Mouse (Mus musculus) lung, adult 2 months (tissue): Measurements from ENCODE around the gene Mrtfb. TPM values are rescaled to one million over a fixed set of nuclear protein-coding genes. Genes with fewer than 3 reads are reported as not detected.
A peak's percentile ranks its signal among the peaks of the same experiment; 100 is the strongest.

ENCODE experiments used
- DNase-seq: peaks from one replicate; pipeline ENCODE4 v3.0.0; 2022
- H3K4me1 ChIP-seq: fragments of 200-500 bp; 2 replicates; pipeline ENCODE4 v1.6.1; 2011; ENCODE audit warnings: low read length; ENCODE audit not compliant: control insufficient read depth, insufficient read depth
- H3K4me3 ChIP-seq: fragments of 200-500 bp; replicated peaks from 2 replicates; pipeline ENCODE3; 2011; ENCODE audit warnings: low read depth, mild to moderate bottlenecking, control low read depth, low read length; ENCODE audit errors: extremely low read depth
- CTCF ChIP-seq: fragments of 200-500 bp; IDR thresholded peaks from 2 replicates; pipeline ENCODE4 v1.5.1; 2011; ENCODE audit warnings: mild to moderate bottlenecking, low read length, control low read depth; ENCODE audit not compliant: insufficient read depth
- POLR2A ChIP-seq: fragments of 200-500 bp; IDR thresholded peaks from 2 replicates; pipeline ENCODE4 v1.6.1; 2011; ENCODE audit warnings: low read depth, mild to moderate bottlenecking, control low read depth, low read length, borderline replicate concordance; ENCODE audit errors: extremely low read depth
- WGBS: fragments of 180-500 bp; shearing (Covaris S2); methylation state at CpG from one replicate; pipeline ENCODE4 v1.1.7; 2018; 5-methylcytosine and 5-hydroxymethylcytosine counted together
- polyA plus RNA-seq: library from polyadenylated mRNA; depleted of rRNA; stranded (reverse); fragments of >200 nt; gene quantifications from 2 replicates; pipeline ENCODE4 v1.2.3, GENCODE M21; 2012

The Mrtfb gene
- polyA plus RNA-seq, 1 experiment: 15.8 TPM

GRCm38 (mm10) chr16:13409530-13410163 is 153.4 kb downstream of the Mrtfb start:
- DNase-seq: no peak
- WGBS: 53% methylated on average over 4 of the region's 4 CpGs
- no peaks in the 10 kb centered on the region; the same call in 1 of the 2 replicates for H3K4me1 ChIP-seq
- no peak overlapping the region for H3K4me3 ChIP-seq
- TF ChIP-seq POLR2A (no peak), CTCF (peak; percentile 31; the same call in 1 of the 2 replicates)

- 88% methylated on average over 2 of the region's 2 CpGs for WGBS
- DNase-seq: no peak
- TF ChIP-seq POLR2A (no peak), CTCF (0 out of 2 replicates have a peak, but pooled peaks have one; percentile 11)
- Histone ChIP-seq H3K4me1 (peaks cover 3% of the 10 kb centered on the region), H3K4me3 (no peak overlapping the region)
Observed at GRCm38 (mm10) chr16:13410760-13411159, 154.5 kb downstream of the Mrtfb start.

GRCm38 (mm10) chr16:13411531-13411930 is 155.2 kb downstream of the Mrtfb start:
- H3K4me3 ChIP-seq: no peak overlapping the region
- peaks cover 3% of the 10 kb centered on the region for H3K4me1 ChIP-seq
- DNase-seq: no peak
- 97% methylated on average over 4 of the region's 4 CpGs for WGBS
- no peak for TF ChIP-seq POLR2A
- peak; percentile 21; the same call in 1 of the 2 replicates for TF ChIP-seq CTCF

DNA sequence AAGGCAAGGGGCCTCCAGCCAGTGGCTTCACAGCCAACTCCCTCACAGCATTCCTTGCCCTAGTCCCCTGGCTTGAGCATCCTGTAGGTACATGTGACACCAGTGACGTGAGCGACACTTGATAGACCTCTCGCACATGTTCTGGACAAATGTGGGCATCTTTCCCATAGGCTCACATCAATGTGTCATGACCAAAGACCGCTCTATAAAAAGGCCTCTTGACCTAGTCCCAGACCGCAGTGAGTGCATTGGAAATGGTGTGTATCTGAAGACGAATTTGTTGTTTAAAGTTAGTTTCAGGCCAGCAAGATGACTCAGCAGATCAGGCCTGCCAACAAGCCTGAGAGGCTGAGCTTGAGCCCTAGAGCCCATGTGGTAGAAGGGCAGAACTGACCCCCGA is 158.3 kb downstream of the Mrtfb start:
- no peak overlapping the region for H3K4me3 ChIP-seq
- H3K4me1 ChIP-seq: peaks cover 3% of the 10 kb centered on the region
- no peak for DNase-seq
- TF ChIP-seq POLR2A (no peak), CTCF (no peak)
- WGBS: 66% methylated on average over 7 of the region's 7 CpGs

DNA sequence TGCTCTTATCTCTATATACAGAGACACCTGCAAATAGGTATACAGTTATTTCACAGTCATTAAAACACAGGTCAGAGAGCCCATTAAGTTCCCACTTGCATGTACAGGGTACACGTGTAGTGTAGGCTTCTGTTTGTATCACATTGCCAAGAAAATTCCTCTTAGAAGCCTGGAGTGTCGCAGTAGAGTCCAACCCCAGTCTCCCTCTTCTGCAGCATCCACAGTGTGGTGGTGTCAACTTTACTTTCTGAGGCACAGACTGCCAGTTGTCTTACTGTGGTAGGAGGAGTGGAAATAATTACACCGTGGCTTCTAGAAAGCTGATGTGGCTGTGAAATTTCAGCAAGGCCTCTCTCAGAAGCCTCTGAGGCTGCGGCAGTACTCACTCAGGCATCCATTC is 158.7 kb downstream of the Mrtfb start:
- TF ChIP-seq CTCF (no peak), POLR2A (no peak)
- no peak overlapping the region for H3K4me3 ChIP-seq
- DNase-seq: no peak
- 71% methylated on average over 4 of the region's 4 CpGs for WGBS
- H3K4me1 ChIP-seq: peaks cover 3% of the 10 kb centered on the region

- TF ChIP-seq POLR2A (no peak), CTCF (no peak)
- Histone ChIP-seq H3K4me3 (no peak overlapping the region), H3K4me1 (peaks cover 3% of the 10 kb centered on the region)
- WGBS: 91% methylated on average over 6 of the region's 6 CpGs
- DNase-seq: no peak
Observed at GRCm38 (mm10) chr16:13415465-13415864, 159.2 kb downstream of the Mrtfb start.

DNA sequence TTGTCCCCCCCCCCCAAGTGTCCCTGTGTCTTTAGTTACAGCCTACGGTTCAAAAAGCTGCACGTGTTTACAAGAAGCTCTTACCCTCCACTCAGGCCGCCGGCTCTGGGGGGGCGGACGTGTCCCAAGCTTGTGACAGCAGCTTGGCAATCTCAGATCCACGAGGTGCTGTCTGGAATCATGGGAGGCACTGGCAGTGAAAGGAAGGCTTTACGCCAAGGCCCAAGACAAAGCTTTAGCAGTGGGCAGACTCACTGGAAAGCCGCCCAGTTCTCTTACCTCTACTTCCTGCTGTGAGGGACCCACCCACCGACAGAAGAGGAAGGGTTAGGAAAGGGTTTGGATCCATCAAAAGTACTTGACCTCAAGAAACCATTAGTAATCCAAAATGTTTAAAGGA is 160.2 kb downstream of the Mrtfb start:
- 20% methylated on average over 10 of the region's 10 CpGs for WGBS
- no peak overlapping the region for H3K4me3 ChIP-seq
- H3K4me1 ChIP-seq: peaks cover 3% of the 10 kb centered on the region
- DNase-seq: peak; percentile 36
- TF ChIP-seq POLR2A: no peak
- TF ChIP-seq CTCF: no peak

DNA sequence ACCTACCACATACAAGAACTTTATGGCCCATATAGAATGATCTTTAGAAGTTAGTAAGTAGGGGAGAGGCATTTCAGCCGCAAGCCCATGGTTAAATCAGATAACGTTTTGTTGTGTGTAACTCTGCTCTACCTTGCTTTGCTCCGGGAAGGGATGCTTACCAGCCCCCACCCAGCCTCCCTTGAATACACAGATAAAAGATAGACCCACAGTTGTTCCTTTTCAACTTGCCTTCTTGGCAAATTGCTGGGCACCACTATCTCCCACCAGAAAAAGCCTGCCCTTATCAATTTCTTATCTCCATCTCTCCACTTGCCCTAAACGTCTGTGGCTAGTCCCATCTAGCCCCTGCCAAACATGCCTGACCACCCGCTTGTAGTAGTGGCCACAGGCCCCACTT is 161.6 kb downstream of the Mrtfb start:
- 63% methylated on average over 5 of the region's 5 CpGs for WGBS
- H3K4me1 ChIP-seq: peaks cover 3% of the 10 kb centered on the region

DNA sequence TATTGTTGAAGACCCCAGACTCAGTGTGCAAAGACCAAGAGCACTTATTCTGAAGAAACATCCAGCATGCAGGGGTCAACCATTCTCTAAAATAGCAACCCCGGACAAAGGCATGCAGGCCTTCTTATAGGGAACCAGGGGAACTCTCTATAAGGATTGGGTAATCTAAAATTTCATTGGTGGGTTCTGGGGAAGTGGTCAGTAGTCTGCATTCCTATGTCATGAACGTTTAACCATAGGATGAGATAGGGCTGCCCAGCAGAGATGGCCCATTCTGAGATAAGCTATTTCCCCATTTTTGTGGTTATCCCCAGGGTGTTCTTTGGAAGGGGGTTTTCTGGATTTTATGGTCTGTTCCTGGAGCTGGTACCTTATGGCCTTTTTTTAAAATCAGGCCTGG is 163.5 kb downstream of the Mrtfb start:
- no peak for TF ChIP-seq POLR2A
- H3K4me3 ChIP-seq: no peak overlapping the region
- WGBS: 65% methylated on average over 2 of the region's 2 CpGs
- DNase-seq: no peak
- H3K4me1 ChIP-seq: peaks cover 3% of the 10 kb centered on the region; the same call in 1 of the 2 replicates

More for the DNA sequence above, 161.6 kb downstream of the Mrtfb start:
- no peak overlapping the region for H3K4me3 ChIP-seq
- no peak for DNase-seq
- no peak for TF ChIP-seq POLR2A
- no peak for TF ChIP-seq CTCF

DNA sequence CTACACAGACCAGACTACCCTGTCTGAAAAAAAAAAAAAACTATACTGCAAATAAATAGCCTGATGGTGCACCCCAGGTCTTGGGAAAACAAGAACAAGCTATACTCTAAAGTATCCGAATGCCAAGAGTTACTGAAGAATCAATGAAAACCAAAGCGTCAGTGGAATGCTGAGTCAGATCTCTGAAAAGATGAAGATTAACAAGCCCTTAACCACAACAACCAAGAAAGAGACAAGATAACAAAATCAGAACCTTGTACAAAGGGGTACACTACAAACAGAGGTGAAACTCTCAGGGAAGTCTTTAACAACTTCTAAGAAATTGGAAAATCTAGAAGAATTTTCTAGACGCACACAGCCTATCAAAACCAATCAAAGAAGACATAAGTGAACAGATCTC is 166.2 kb downstream of the Mrtfb start:
- H3K4me1 ChIP-seq: peaks cover 3% of the 10 kb centered on the region; the same call in 1 of the 2 replicates
- no peak overlapping the region for H3K4me3 ChIP-seq
- DNase-seq: no peak
- 88% methylated on average over 3 of the region's 3 CpGs for whole genome bisulfite sequencing
- TF ChIP-seq POLR2A: no peak
- TF ChIP-seq CTCF: no peak
